Mouse (Mus musculus): Measurements from ENCODE around the gene Cox15.

Cox15 gene

DNA sequence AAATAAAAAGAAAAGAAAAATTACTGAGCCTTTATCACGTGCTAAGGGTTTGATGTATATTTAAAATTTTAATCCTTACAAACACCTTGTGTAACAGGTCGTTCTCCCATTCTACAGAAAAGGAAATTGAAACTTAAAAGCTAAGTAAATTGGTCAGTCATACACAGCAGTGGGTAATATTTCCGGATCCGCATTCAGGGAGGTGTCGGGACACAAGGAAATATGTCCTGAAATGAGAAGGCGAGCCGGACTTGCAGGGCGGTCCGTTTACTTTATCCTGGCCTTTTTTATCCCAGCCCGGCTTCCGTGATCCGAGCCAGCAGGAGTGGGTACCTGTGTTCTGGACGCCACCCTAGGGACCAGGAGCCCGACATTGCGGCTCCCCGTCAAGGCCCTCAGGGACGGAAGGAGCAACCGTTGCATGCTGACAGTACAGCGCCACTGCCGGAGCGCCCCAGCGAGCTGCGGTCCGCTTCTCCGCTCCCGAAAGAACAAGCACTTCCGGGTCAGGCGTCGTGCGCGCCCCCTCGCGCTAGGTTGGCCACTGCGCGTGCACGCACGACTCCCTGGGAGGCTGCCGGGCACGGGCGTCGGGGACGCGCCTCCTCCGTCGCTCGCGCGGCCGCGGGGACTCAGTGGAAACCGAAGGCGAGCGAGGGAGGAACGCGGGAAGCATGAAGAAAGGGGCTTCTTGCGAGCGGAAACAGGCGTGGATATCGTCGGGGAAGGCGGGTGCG is at the start of gene Cox15, which contains the start of gene Cutc:
TSS of gene Cox15 (minus strand) at position 512 of the 737 bp plus-strand sequence.
TSS of gene Cutc (plus strand) at position 508 of the 737 bp plus-strand sequence.
- peak; percentile 90 for DNase-seq (ENCODE audit: low read depth, low spot score)

DNA sequence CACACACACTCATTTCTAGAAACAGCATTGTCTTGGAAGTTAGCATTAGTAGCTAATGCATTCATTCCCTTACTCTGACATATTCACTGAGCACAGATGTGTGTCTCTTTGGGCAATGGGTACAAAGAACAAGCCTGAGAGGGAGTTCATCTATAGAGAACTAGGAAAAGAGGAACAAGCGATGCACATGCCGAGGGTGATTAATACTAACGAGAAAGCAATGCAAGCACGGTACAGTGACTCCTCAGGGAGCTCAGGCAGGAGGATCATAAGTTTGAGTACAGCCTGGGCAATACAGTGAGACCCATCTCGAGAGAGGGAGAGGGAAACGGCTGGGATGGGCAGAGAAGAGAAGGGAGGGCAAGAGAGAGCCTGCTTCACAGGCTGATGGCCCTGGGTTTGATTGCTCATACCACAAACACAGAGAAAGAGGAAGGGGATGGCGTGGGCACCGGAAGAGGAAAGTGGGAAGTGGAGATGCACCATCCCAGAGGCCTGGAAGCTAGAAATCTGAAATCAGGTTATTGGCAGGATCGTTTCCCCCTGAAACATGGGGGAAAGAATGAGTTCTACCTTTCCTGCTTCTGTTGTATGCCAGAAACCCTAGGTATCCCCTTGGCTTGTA is 48.7 kb upstream of the Cox15 start:
- DNase-seq (ENCODE audit: low read depth, low spot score), result no peak

DNA sequence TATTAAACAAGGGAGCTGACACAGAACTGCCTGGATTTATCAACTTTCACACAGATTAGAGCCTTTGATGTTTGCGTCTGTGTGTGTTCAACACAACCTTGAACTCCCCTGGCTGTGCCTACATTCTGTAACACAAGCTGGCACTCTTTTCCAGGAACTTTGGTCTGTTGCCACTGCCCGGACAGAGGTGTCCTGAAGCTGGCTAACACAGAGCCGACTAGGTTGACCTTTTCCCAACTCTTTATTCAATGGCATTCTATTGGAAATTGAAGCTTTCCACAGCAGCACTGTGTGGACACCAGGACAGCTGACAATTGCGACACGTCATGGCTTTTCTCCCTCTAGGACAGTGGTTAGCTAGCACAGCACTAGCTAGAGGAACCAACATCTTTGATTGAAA is 44.4 kb upstream of the Cox15 start:
- DNase-seq (ENCODE audit: low read depth, low spot score), result no peak

DNA sequence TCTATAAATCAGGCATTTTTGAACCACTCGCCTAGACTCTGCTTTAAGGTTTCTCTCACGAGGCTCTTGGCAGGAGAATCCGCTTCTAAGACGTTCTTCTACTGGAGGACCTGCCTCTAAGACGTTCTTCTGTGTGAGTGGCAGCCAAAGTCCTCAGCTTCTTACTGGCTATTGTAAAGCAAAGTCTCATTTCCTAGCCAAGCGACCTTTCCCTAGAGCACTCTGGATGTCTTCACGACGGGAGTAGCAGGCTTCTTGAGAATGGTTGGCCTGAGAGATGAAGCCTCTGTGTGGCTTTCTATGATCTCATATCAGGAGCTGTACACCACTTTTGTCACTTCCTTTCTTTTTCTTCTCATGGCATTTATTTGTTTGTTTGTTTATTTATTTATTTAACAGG is 42.7 kb upstream of the Cox15 start:
- no peak for DNase-seq (ENCODE audit: low read depth, low spot score)

DNA sequence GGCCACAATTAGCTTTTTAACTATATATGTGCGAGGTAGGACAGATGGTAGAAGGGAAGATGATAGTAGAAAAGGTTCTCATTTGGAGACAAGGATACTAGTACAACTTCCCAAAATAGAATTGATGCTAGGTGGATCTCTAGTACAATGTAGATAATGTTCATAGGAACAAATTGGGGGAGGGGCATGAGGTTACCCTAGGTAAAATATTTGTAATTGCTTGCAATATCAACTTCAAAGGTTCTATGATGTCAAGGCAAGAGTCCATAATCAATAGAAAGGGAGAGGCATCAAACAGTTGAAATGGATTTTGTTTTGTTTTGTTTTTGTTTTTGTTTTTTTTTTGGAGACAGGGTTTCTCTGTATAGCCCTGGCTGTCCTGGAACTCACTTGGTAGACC is 41.2 kb upstream of the Cox15 start:
- DNase-seq (ENCODE audit: low read depth, low spot score), result no peak

DNA sequence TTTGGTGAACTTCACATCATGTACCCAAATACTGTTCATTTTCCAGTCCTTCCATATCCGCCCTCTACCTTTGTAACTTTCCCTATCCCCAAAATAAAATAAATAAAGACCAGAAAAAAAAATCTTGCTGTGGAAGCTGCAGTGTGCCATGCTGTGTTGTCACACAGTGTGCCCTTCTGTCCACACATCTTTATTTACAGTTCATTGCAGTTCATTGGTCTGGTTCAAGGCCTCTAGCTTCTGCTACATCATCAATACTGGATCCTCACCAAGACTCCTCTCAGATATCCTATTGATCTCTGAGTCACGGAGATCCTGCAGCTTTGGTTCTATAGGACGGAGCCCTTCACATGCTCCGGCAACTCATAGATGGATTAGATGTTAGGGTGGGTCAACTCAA is 39.7 kb upstream of the Cox15 start:
- no peak for DNase-seq (ENCODE audit: low read depth, low spot score)

DNA sequence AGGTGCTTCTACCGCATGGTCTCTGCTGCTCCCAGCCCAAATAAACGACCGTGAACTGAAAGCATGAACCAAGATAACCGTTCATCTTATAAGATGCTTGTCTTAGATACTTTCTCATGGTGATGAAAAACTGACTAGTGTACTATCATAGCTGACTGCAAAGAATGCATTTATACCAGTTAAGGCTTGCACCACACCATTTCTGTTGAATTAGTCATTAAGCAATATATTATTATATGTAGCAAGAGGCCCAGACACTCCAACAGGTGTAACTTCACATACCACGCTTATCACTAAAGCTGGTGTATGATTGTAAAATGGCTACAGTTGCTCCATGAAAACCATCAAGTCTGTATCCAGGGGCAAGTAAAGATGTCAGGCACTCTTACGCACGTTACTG is 37.0 kb upstream of the Cox15 start:
- DNase-seq (ENCODE audit: low read depth, low spot score), result no peak

DNA sequence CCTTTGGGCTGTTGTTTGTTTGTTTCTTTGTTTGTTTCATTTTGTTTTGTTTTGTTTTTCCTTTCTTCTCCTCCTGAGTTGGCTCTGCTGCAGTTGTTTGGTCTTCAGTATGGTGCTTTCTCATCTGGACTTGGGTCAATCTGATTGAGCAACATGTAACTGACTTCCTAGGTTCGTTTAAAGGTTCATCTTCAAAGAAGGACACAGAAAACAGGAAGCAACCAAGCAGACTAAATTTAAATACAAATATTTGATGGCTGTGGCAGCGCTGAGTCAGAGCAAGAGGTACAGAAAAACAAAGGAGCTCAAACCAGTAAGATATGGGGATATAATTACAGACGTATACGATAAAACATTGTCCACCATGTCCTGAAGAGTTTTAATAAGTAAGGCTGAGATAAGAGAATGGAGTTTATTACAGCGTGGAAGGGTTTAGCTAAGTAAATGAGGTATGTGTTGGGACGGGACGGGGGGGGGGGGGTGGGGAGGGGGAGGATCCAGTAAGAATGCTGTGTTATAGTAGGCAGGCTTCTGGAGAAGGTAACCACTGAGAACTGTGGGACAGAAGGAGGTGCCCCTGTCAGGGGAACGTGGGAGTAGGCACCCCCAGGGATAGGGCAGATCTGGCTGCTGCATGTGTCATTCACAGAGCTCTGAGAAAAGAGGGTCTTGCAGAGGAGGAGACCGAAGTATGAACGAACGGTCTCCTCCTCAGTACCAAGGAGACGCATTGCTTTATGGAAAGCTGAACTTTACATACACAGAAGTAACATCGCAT is 33.6 kb upstream of the Cox15 start:
- DNase-seq (ENCODE audit: low read depth, low spot score), result no peak

DNA sequence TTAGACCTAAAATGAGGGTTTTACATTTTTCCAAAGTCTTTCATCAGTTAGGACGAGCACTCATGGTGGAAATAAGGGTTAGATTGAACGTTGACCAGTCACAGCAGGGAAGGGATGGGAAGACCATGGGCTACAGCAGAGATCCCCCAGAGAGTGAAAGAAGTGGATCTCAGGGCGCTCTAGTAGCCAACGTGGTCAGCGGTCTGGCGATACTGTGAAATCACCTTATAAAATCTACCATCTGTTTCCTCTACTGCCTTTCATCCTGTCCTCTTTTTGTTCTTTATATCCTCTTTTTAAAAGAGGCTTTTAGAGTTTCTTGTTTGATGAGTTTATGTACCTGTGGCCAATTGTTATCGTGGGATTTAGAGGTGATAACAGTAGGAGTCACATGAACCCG is 32.0 kb upstream of the Cox15 start:
- DNase-seq (ENCODE audit: low read depth, low spot score), result no peak

DNA sequence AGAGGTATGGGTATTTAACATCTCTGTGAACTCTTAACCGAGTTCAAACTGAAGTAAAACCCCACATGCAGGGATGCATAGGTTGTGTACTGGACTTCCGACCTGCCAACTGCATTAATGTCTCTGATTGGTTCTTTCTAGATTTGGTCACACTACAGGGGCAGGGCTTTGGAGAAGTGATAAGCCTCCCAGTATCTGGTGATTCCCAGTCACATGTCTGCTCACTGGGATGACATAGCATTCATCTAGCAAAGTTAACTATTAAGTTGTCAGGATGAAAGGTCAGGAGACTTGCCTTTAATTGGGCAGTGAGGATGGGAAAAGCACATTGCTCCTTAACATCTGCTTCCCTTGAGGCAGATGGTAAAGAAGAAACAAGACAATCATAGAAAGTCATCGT is 29.2 kb upstream of the Cox15 start, which contains the start of gene Abcc2:
TSS of gene Abcc2 (plus strand) at position 213 of the 400 bp plus-strand sequence.
- no peak for DNase-seq (ENCODE audit: low read depth, low spot score)

DNA sequence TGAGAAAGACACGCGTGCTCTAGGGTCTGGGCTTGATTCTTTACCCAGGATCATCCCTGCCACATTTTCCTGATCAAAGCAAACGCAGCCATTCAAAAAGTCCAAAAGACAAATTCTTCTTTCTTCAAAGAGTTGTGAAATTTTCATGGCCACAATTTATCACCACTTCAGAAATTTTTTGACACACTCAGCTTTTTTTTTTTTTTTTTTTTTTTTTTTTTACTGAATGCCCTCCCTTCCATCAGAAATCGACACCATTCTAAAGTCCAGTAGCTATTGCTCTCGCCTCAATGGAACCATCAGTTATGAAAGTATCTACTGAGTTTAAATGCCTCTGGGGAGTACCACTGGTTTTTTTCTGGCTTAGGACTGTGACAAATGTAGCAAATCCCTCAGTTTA is 27.6 kb upstream of the Cox15 start:
- DNase-seq (ENCODE audit: low read depth, low spot score), result no peak

DNA sequence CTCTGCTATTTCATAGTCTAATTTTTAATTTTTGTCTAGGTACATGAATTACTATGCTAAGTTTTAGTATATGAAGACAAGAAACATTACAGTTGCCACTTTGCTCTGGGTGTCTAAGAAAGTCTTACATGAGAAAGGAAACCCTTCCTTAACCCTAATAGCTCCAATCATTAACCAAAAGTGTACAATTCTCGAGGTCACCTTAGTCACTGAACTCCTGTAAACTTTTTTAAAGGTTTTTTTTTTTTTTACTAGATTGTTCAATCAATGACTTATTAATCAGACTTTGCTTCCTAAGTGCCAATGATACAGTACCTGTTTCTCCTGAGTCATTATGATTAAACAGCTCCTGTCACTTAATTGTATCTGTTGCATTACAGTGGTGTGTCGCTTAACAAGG is 24.5 kb upstream of the Cox15 start:
- no peak for DNase-seq (ENCODE audit: low read depth, low spot score)

DNA sequence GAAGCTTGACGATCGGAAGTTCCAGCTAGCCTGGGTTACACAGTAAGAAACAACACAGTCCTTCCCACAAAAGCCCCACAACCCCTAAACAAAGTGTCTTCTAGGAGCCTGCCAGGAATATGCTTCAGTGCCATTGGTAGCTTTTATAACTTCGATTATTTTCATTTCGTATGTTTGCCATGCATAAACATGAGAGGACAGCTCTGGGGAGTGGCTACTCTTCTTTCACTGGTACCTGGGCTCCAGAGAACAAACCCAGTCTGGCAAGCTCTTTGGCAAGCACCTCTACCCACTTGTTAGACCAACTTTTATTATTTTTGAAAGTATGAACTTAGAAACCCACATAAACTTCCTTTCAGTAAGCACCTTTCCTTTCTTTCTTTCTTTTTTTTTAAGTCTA is 23.8 kb upstream of the Cox15 start:
- DNase-seq (ENCODE audit: low read depth, low spot score), result no peak

DNA sequence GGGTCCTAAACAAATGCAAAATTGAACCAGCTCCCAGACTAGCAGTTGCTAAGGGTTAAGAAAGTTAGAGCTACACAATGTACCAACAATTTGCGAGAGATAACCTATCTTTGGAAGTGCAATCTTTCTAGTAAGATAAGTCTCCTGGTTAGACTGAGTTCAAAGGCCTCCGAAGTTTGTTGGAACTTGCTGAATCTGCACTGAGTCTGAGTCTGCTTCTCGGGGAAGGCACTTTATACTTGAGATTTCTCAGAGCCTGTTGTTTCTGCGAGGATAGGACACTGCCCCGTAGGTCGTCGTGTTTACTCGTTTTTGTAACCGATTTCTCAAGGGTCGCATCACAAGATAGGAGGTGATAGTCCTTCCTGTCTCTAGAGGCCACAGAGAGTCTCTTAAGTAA is 22.6 kb upstream of the Cox15 start:
- DNase-seq (ENCODE audit: low read depth, low spot score), result no peak

DNA sequence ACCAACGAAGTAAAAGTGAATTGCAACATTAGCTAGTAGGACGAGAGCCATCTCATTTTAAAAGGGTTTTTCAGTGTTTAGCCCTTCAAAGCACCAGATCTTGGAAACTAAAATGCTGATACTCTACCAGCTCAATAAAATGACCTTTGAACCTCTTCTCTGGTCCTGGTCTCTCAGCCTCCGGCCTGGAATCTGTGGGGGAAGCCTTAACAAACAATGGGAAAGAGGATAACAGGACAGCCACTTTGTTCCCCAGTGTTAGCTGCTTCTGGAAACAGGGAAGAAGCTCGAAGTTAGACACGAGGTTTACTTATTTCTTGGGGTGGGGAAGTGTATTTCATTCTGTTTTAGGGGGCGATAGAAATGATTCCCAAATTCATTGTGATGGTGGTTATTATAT is 19.5 kb upstream of the Cox15 start:
- DNase-seq (ENCODE audit: low read depth, low spot score), result no peak

DNA sequence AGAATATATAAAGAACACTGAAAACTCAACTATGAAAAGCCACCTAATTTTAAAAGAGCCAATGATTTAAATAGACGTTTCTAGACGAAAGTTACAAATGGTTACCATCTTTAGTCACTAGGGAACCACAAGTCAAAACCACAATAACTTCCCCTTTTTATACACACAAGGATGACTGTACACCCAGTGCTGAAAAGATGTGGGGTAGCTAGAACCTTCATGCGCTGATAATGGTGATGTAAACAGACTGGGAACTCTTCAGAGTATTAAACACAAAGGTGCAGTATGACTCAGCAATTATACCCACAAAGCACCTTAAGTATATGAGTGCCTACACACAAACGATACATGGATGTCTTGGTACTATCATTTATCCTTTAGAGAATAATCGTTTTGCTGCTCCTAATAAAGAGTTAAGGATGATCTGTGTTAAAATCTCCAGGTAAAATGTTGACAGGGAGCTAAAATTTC is 18.7 kb upstream of the Cox15 start:
- no peak for DNase-seq (ENCODE audit: low read depth, low spot score)

DNA sequence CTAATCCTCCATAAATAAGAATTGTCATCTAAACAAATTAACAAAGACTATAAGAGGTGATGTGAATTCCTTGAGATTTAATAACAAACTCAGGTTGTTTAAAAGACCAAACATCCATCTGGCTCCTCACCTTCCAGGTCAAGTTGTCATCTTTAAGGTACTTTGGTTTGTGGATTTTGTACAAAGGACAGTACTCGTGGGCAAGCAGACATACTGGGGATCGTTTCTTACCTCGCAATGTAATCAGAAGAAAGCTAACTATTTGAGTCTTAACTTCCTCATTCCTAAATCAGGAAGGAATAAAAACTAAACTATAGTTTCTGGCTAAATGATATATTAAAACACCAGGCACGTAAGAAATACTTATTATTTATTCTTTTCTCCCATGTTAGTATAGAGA is 17.8 kb upstream of the Cox15 start:
- no peak for DNase-seq (ENCODE audit: low read depth, low spot score)

DNA sequence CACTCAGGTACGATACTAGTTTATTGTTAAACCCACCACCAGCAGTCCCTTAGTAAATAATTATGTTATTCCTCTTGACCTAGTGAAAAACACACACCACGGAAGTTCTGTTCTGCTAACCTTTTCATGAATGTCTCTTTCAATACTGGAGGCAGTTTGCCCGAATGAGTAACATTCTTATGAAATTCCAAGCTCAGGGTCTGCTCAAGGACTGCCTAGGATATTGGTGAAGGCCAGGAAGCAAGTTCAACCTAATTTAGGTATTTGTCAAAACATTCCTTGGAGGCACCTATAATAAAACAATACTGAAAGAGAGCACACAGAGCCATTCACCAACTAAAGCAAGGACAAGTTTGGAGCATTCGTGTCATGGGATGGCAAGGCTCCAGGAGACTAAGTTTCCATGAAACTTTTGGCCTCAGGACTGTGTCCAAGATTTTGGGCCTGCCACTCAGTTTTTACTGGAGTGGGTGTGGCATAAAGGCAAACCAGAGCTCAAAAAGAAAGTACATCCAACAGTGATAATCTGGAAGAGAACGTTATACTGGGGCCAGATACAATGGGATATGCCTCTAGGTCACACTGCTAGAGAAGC is 16.7 kb upstream of the Cox15 start:
- no peak for DNase-seq (ENCODE audit: low read depth, low spot score)

DNA sequence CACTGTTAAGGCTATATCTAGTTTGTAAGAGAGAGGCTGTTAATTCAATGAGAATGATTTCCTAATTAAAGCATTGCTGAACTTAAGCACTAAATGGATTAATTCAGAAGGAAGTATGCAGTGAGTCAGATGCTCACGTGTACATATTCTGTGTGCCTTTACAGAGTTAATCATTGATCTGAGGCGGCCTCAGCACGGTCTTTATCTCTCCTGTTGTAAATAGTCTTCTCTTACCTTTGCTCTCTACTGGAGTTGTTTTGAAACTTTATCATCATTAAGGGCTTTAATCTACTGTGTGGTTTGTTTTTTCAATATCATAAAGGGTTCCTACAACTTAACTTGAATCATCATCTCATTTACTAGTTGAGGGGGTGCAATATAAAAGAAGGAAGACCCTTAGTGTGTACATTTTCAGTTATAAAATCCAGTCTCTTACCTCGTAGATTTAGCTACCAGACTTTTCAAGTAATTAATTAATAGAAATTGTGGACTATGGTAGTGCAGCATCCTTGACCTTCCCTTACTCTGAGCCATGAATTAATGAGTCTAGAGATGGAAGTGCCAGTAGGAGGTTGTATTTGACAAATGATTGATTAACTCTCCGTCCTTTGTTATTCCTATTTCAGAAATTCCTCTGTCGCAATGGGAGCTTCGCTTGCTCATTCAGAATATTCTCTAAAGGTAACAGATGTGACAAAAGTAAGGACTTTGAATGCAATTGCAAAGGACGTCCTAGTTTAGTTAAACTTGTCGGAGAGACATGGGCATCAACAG is 14.9 kb upstream of the Cox15 start:
- no peak for DNase-seq (ENCODE audit: low read depth, low spot score)

DNA sequence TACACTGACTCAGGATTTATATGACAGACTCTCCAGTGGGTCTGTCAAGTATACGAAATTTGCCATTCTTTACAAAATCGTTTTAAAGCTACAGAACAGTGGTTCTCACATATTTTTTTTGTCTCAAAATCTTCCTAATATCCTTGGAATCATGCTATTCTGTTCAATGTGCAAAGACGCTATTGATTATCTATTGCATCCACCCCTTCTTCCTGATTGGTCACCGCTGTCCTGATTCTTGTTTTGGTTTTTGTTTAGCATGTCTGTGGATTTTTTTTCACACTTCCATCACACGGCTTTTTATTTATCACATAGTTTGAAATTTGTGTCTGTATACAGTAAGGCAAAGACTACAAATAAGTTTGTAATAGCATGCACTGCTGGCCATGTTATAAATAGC is 13.7 kb upstream of the Cox15 start:
- DNase-seq (ENCODE audit: low read depth, low spot score), result no peak

DNA sequence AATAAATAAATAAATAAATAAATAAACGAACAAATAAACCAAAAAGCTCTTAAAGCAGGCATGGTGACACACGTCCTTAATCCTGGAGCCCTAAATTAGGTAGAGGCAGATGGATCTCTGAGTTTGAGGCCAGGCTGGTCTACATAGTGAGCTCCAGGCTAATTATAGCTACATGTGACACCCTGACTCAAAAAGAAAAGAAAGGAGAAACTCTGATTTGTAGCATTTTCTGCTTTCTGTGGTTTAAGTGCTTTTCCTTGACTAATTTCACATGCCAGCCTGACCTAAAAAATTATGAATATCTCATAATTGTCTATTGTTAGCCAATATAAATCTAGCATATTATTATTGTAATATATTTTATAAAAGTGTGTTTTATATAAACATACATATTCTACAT is 9.6 kb upstream of the Cox15 start:
- DNase-seq (ENCODE audit: low read depth, low spot score), result no peak
